Mouse (Mus musculus) G1E (cell line): ENCODE measurements at regions not wholly inside any gene's neighbourhood (a gene's known extent, or its start where the extent isn't known, plus 50 kb on each side); places are given as distances from the start of the nearest gene placed in this dataset.

Source experiments
- ATAC-seq: 2 replicates; pipeline ENCODE4 v1.8.0; 2016; ENCODE audit warnings: mild to moderate bottlenecking; ENCODE audit not compliant: insufficient number of reproducible peaks, poor library complexity, low FRiP score, severe bottlenecking; ENCODE audit errors: extremely low read depth
- DNase-seq: peaks from one replicate; pipeline ENCODE4 v3.0.0; 2012; ENCODE audit warnings: low spot score
- H3K27me3 ChIP-seq: 2 replicates; pipeline ENCODE4 v1.6.1; 2012; ENCODE audit warnings: mild to moderate bottlenecking, low read length, inconsistent platforms; ENCODE audit not compliant: insufficient read depth
- H3K36me3 ChIP-seq: replicated peaks from 2 replicates; pipeline ENCODE3; 2012; ENCODE audit warnings: mild to moderate bottlenecking, inconsistent platforms
- H3K4me1 ChIP-seq: 2 replicates; pipeline ENCODE4 v1.6.1; 2012; ENCODE audit warnings: low read depth, low read length, inconsistent platforms, mixed read lengths; ENCODE audit not compliant: insufficient read depth
- H3K4me3 ChIP-seq: 2 replicates; pipeline ENCODE4 v1.5.1; 2012; ENCODE audit warnings: low read depth, mild to moderate bottlenecking, inconsistent platforms, low read length, moderate library complexity, mixed read lengths
- H3K9me3 ChIP-seq: replicated peaks from 2 replicates; pipeline ENCODE4 v1.6.1; 2012; ENCODE audit warnings: inconsistent platforms
- CTCF ChIP-seq: IDR thresholded peaks from 2 replicates; pipeline ENCODE4 v1.5.1; 2012; ENCODE audit warnings: low read depth, low read length, inconsistent platforms, mixed read lengths
- GATA1 ChIP-seq: IDR thresholded peaks from 2 replicates; pipeline ENCODE4 v1.6.1; 2012; ENCODE audit warnings: borderline replicate concordance, low read length, inconsistent platforms, mixed read lengths
- GATA2 ChIP-seq: IDR thresholded peaks from 2 replicates; pipeline ENCODE4 v1.6.1; 2012; ENCODE audit warnings: low read depth, low read length, inconsistent platforms, borderline replicate concordance
- POLR2AphosphoS5 ChIP-seq: IDR thresholded peaks from 2 replicates; pipeline ENCODE4 v1.6.1; 2012; ENCODE audit warnings: low read depth, low read length, inconsistent platforms; ENCODE audit not compliant: insufficient replicate concordance
- TAL1 ChIP-seq: conservative IDR thresholded peaks from 2 replicates; pipeline ENCODE4 v1.6.1; 2012; ENCODE audit warnings: low read depth, low read length, inconsistent platforms, mixed read lengths

DNA sequence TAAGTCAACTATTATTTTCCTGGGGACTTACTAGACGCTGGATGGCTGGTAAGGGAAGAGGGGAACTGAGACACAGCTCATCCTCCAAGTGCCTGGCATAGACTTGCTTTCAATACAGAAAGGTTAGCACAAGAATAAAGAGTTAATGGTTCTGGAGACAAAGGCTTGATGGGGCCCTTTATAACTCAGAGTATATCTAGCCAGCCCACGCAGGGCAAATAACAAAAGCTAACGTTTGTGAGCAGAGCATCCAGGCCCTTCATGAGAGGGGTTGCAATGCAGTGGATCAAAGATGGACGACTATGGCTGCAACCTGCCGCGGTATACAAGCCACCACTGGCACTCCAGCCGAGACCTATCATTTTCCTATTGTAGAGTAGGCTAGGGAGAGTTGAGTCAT, 171.3 kb upstream of the Tgfbr2 start:
- no peak overlapping the region for H3K4me3 ChIP-seq
- ATAC-seq (no peak), DNase-seq (no peak)
- no peaks in the 10 kb centered on the region for H3K4me1 ChIP-seq
- no peaks in the 10 kb centered on the region for H3K27me3 ChIP-seq
- TF ChIP-seq CTCF = no peak
- TF ChIP-seq POLR2AphosphoS5 = no peak
- TF ChIP-seq GATA2 = no peak
- no peak for TF ChIP-seq GATA1
- TF ChIP-seq TAL1 = no peak
- no peaks in the 10 kb centered on the region for H3K36me3 ChIP-seq
- peaks cover 37% of the 10 kb centered on the region for H3K9me3 ChIP-seq

DNA sequence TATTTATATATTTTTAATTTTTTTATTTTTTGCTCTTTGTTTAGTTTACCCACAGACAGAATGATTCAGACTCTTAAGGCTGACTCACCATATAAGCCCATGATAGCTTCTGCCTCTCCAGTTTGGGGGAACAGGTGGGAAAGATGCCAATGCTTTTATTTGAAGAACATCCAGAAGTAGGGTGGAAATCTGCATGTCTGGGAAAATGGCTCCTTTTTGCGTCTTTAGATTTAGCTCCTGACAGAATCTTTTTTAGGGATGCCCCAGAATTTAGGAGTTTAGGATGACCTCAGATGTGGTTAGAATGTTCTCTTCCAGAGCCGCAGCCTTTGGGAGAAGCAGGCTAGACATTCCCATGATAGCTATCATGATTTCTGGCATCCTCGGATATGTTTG, 167.9 kb upstream of the Tgfbr2 start:
- Histone ChIP-seq H3K4me1 (no peaks in the 10 kb centered on the region), H3K9me3 (peaks cover 26% of the 10 kb centered on the region), H3K36me3 (no peaks in the 10 kb centered on the region), H3K4me3 (no peak overlapping the region), H3K27me3 (no peaks in the 10 kb centered on the region)
- DNase-seq (no peak), ATAC-seq (no peak)
- TF ChIP-seq TAL1 (no peak), GATA2 (no peak), CTCF (no peak), POLR2AphosphoS5 (no peak)

DNA sequence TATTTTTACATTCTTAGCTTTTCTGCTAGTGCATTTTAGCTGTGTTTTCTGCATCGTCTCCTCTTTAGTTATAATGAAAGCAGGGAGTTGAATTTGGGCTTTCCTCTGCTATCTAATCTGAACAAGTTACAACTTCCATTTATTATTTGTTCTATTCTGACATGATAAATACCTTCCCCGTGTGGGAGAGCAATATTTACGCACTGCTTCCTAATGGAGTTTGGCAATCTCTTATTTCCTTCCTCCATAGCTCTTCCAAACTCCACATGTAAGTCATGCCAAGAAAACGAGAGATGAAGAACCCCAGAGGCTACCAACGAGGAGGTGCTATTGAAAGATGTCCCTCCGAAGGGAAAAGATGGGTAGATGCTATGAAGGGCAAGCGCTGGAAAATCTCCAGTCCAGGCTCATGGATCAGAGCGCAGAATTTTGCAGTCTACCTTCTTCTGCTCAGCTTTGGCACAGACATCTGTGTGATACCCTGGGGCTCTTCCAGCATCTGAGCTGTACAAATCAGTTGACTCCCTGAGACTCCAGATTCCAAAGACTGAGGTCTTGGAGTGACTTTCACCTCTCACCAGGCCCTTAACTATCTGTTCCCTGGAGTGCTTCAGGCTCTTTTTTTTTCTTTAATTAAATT, 167.4 kb upstream of the Tgfbr2 start:
- Histone ChIP-seq H3K36me3 (no peaks in the 10 kb centered on the region), H3K27me3 (no peaks in the 10 kb centered on the region), H3K9me3 (peaks cover 30% of the 10 kb centered on the region), H3K4me3 (no peak overlapping the region), H3K4me1 (no peaks in the 10 kb centered on the region)
- TF ChIP-seq POLR2AphosphoS5 = no peak
- no peak for TF ChIP-seq GATA1
- no peak for TF ChIP-seq GATA2
- TF ChIP-seq TAL1 = no peak
- no peak for TF ChIP-seq CTCF
- ATAC-seq (no peak), DNase-seq (no peak)

DNA sequence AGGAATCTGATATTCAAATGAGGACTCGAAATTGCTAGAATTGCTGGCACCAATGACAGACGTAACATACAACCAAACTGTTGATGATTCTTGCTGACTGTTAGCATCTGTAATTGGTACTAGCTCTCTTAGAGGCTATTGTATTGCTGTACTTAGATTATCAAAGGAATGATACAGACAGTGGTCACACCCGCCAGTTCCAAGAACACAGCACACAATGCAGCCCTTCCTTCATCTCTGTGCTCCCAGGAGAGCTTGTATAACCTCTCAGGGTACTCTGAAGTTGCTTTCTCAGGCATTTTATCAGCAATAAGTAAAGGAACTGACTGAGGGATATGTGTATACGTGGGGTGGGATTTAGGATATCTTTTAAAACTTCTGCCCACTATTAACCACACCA, 166.8 kb upstream of the Tgfbr2 start:
- Histone ChIP-seq H3K9me3 (peaks cover 32% of the 10 kb centered on the region), H3K4me1 (no peaks in the 10 kb centered on the region), H3K36me3 (no peaks in the 10 kb centered on the region), H3K27me3 (no peaks in the 10 kb centered on the region), H3K4me3 (no peak overlapping the region)
- no peak for TF ChIP-seq CTCF
- no peak for TF ChIP-seq GATA2
- no peak for TF ChIP-seq GATA1
- TF ChIP-seq TAL1 = no peak
- no peak for TF ChIP-seq POLR2AphosphoS5
- DNase-seq (no peak), ATAC-seq (no peak)

DNA sequence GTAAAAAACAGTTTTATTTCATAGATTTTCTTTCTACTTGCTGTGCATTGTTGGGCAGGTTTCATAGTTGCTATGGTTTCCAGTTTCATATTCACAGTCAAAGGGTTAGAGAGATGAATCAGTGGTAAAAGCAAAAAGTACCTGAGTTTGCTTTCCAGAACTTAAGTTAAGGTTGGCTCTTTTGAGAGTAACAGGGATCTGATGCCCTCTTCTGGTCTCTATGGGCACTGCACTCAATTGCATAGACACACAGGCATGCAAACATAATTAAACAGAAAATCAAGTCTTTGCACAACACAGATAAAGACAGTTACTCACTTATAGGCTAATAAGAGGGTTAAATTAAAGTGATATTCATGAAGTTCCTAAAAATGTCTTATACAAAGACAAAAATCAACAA, 165.8 kb upstream of the Tgfbr2 start:
- Histone ChIP-seq H3K27me3 (no peaks in the 10 kb centered on the region), H3K4me3 (no peak overlapping the region), H3K4me1 (no peaks in the 10 kb centered on the region), H3K36me3 (no peaks in the 10 kb centered on the region), H3K9me3 (peaks cover 29% of the 10 kb centered on the region)
- DNase-seq (no peak), ATAC-seq (no peak)
- TF ChIP-seq GATA1 (no peak), TAL1 (no peak)

DNA sequence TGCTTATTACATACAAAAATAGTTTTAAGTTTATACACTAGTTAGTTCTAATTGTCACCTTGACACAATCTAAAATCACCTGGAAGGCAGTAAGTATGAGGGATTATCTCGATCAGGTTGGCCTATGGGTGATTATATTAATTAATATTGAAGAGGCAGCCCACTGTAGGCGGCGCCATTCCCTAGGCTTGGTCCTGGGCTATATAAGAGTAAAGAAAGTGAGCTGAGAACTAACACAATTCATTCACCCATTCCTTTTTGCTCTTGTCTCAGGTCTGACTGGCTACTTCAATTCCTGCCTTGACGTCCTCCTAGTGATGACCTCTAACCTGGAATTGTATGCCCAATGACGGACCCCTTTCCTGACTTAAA, 163.6 kb upstream of the Tgfbr2 start:
- no peak for ATAC-seq
- DNase-seq = no peak
- Histone ChIP-seq H3K4me1 (no peaks in the 10 kb centered on the region), H3K27me3 (no peaks in the 10 kb centered on the region), H3K36me3 (no peaks in the 10 kb centered on the region), H3K9me3 (peaks cover 30% of the 10 kb centered on the region), H3K4me3 (no peak overlapping the region)
- TF ChIP-seq POLR2AphosphoS5 (no peak), CTCF (no peak), TAL1 (no peak), GATA1 (no peak), GATA2 (no peak)

DNA sequence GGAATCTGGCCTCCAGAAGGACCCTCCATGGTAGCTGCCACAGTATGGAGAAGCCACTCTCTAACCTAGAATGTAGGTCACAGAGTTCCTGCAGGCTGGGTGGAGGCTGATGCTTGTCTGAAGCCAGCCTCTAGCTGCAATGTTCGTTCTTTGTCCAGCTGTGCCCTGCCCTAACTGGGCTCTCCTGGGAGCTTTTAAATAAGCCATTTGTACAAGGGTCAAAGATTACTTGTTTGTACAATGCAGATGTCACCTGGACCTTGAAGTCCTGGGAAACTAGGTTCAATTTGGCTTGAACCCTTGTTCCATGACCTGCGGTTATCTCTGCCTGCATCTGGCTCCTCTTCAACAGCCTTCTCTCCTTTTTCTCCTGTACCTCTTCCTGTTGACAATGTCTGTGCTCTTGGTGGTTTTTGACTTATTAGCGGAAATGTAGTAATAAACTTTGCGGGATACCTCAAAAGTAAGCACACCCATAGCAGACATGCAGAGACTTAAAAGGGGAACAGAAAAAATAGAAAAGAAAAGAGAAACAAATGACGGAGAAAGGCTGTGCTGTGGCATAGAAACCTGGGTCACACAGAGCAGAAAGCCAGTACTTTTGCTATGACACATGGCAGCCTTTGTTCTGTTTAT, 163.1 kb upstream of the Tgfbr2 start:
- no peak for TF ChIP-seq POLR2AphosphoS5
- TF ChIP-seq GATA2 = no peak
- no peak for TF ChIP-seq GATA1
- TF ChIP-seq CTCF = no peak
- TF ChIP-seq TAL1 = no peak
- Histone ChIP-seq H3K4me3 (no peak overlapping the region), H3K9me3 (peaks cover 28% of the 10 kb centered on the region), H3K36me3 (no peaks in the 10 kb centered on the region), H3K27me3 (no peaks in the 10 kb centered on the region), H3K4me1 (no peaks in the 10 kb centered on the region)
- DNase-seq = no peak
- ATAC-seq = no peak
